Mouse (Mus musculus) megakaryocyte, embryonic 14.5 days (primary cell): Measurements from ENCODE around the gene Prdx1. TPM values are rescaled to one million over a fixed set of nuclear protein-coding genes. Genes with fewer than 3 reads are reported as not detected.
A peak's percentile ranks its signal among the peaks of the same experiment; 100 is the strongest.

Source experiments
- H3K27me3 ChIP-seq: replicated peaks from 2 replicates; pipeline ENCODE3; 2012; ENCODE audit warnings: inconsistent platforms
- H3K36me3 ChIP-seq: replicated peaks from 2 replicates; pipeline ENCODE3; 2012; ENCODE audit warnings: low read length, inconsistent platforms, mixed read lengths
- H3K4me1 ChIP-seq: 2 replicates; pipeline ENCODE4 v1.6.1; 2012; ENCODE audit warnings: inconsistent platforms
- H3K4me3 ChIP-seq: replicated peaks from 2 replicates; pipeline ENCODE3; 2012; ENCODE audit warnings: moderate library complexity, mild to moderate bottlenecking, inconsistent platforms
- H3K9me3 ChIP-seq: 2 replicates; pipeline ENCODE4 v1.6.1; 2012; ENCODE audit warnings: inconsistent platforms
- FLI1 ChIP-seq: IDR thresholded peaks from 2 replicates; pipeline ENCODE4 v1.6.1; 2012; ENCODE audit warnings: low read length, inconsistent platforms, mixed read lengths
- GATA1 ChIP-seq: IDR thresholded peaks from 3 replicates; pipeline ENCODE4 v1.6.1; 2012; ENCODE audit warnings: mixed read lengths, low read length, inconsistent platforms, borderline replicate concordance
- polyA plus RNA-seq: library from polyadenylated mRNA; stranded (reverse); fragments of >175 nt; gene quantifications from 2 replicates; pipeline ENCODE4 v1.2.3, GENCODE M21; 2012; ENCODE audit warnings: low replicate concordance; ENCODE audit not compliant: insufficient read depth

Gene Prdx1
- 13.8 TPM in 1 of 2 replicates, not detected in the other for polyA plus RNA-seq

- Histone ChIP-seq H3K4me3 (peak within 1 kb of the TSS; percentile 95), H3K4me1 (peaks cover 55% of the 10 kb centered on the region), H3K36me3 (peaks cover 32% of the 10 kb centered on the region), H3K27me3 (no peaks in the 10 kb centered on the region), H3K9me3 (no peaks in the 10 kb centered on the region)
- TF ChIP-seq FLI1 (no peak), GATA1 (no peak)
Measured at GRCm38 (mm10) chr4:116685402-116686061, at the start of gene Prdx1. TSS of gene Prdx1 (plus strand) at chr4:116685544.

GRCm38 (mm10) chr4:116638821-116639220 is 46.5 kb upstream of the Prdx1 start:
- H3K4me1 ChIP-seq, result peaks cover 4% of the 10 kb centered on the region; the same call in 1 of the 2 replicates
- H3K9me3 ChIP-seq, result no peaks in the 10 kb centered on the region
- H3K4me3 ChIP-seq, result no peak overlapping the region
- H3K36me3 ChIP-seq, result peaks cover 89% of the 10 kb centered on the region
- no peaks in the 10 kb centered on the region for H3K27me3 ChIP-seq
- no peak for TF ChIP-seq GATA1
- no peak for TF ChIP-seq FLI1

GRCm38 (mm10) chr4:116642071-116642470 is 43.3 kb upstream of the Prdx1 start:
- peaks cover 89% of the 10 kb centered on the region for H3K36me3 ChIP-seq
- no peaks in the 10 kb centered on the region for H3K27me3 ChIP-seq
- H3K4me3 ChIP-seq, result no peak overlapping the region
- no peaks in the 10 kb centered on the region for H3K9me3 ChIP-seq
- no peak for TF ChIP-seq FLI1
- no peak for TF ChIP-seq GATA1
- peaks cover 21% of the 10 kb centered on the region for H3K4me1 ChIP-seq

GRCm38 (mm10) chr4:116644326-116644725 is 41.0 kb upstream of the Prdx1 start:
- no peaks in the 10 kb centered on the region for H3K9me3 ChIP-seq
- TF ChIP-seq GATA1 (no peak), FLI1 (no peak)
- peaks cover 37% of the 10 kb centered on the region for H3K4me1 ChIP-seq
- H3K4me3 ChIP-seq, result no peak overlapping the region
- H3K27me3 ChIP-seq, result no peaks in the 10 kb centered on the region
- H3K36me3 ChIP-seq, result peaks cover 81% of the 10 kb centered on the region

GRCm38 (mm10) chr4:116645624-116646023 is 39.7 kb upstream of the Prdx1 start:
- H3K27me3 ChIP-seq, result no peaks in the 10 kb centered on the region
- no peaks in the 10 kb centered on the region for H3K9me3 ChIP-seq
- peak overlapping the region; percentile 14 for H3K4me3 ChIP-seq
- peaks cover 48% of the 10 kb centered on the region for H3K4me1 ChIP-seq
- TF ChIP-seq FLI1 (no peak), GATA1 (no peak)
- H3K36me3 ChIP-seq, result peaks cover 75% of the 10 kb centered on the region

- Histone ChIP-seq H3K4me3 (peak overlapping the region; percentile 23), H3K36me3 (peaks cover 41% of the 10 kb centered on the region), H3K27me3 (no peaks in the 10 kb centered on the region), H3K4me1 (peaks cover 53% of the 10 kb centered on the region), H3K9me3 (no peaks in the 10 kb centered on the region)
- no peak for TF ChIP-seq GATA1
- no peak for TF ChIP-seq FLI1
Measured at GRCm38 (mm10) chr4:116649411-116649810, 35.9 kb upstream of the Prdx1 start.

- Histone ChIP-seq H3K4me1 (peaks cover 57% of the 10 kb centered on the region), H3K4me3 (peak overlapping the region; percentile 95), H3K36me3 (peaks cover 32% of the 10 kb centered on the region), H3K9me3 (no peaks in the 10 kb centered on the region), H3K27me3 (no peaks in the 10 kb centered on the region)
- TF ChIP-seq FLI1 (no peak), GATA1 (no peak)
Measured at GRCm38 (mm10) chr4:116650365-116650764, 35.0 kb upstream of the Prdx1 start.

GRCm38 (mm10) chr4:116650924-116651796 is 34.2 kb upstream of the Prdx1 start, which contains the start of gene Akr1a1:
TSS of gene Akr1a1 (minus strand) at chr4:116651680.
- Histone ChIP-seq H3K4me1 (peaks cover 58% of the 10 kb centered on the region), H3K9me3 (no peaks in the 10 kb centered on the region)
- TF ChIP-seq GATA1, result no peak
- TF ChIP-seq FLI1, result no peak

GRCm38 (mm10) chr4:116651797-116652135 is 33.6 kb upstream of the Prdx1 start:
- H3K9me3 ChIP-seq, result no peaks in the 10 kb centered on the region
- peaks cover 57% of the 10 kb centered on the region for H3K4me1 ChIP-seq
- peaks cover 20% of the 10 kb centered on the region for H3K36me3 ChIP-seq
- no peaks in the 10 kb centered on the region for H3K27me3 ChIP-seq
- TF ChIP-seq GATA1 (no peak), FLI1 (no peak)
- peak overlapping the region; percentile 95 for H3K4me3 ChIP-seq

More at GRCm38 (mm10) chr4:116650924-116651796, 34.2 kb upstream of the Prdx1 start, which contains the start of gene Akr1a1:
- Histone ChIP-seq H3K27me3 (no peaks in the 10 kb centered on the region), H3K36me3 (peaks cover 26% of the 10 kb centered on the region), H3K4me3 (peak within 1 kb of the TSS; percentile 95)

- Histone ChIP-seq H3K4me3 (no peak overlapping the region), H3K4me1 (peaks cover 54% of the 10 kb centered on the region), H3K27me3 (peaks cover 4% of the 10 kb centered on the region), H3K36me3 (peaks cover 7% of the 10 kb centered on the region), H3K9me3 (no peaks in the 10 kb centered on the region)
- TF ChIP-seq FLI1, result no peak
- TF ChIP-seq GATA1, result no peak
Measured at GRCm38 (mm10) chr4:116653228-116653627, 32.1 kb upstream of the Prdx1 start.

GRCm38 (mm10) chr4:116655100-116655499 is 30.2 kb upstream of the Prdx1 start:
- no peaks in the 10 kb centered on the region for H3K9me3 ChIP-seq
- no peak for TF ChIP-seq GATA1
- no peak for TF ChIP-seq FLI1
- H3K4me3 ChIP-seq, result no peak overlapping the region
- H3K27me3 ChIP-seq, result peaks cover 7% of the 10 kb centered on the region
- peaks cover under 1% of the 10 kb centered on the region for H3K36me3 ChIP-seq
- H3K4me1 ChIP-seq, result peaks cover 41% of the 10 kb centered on the region
